In the genomic region with DNA sequence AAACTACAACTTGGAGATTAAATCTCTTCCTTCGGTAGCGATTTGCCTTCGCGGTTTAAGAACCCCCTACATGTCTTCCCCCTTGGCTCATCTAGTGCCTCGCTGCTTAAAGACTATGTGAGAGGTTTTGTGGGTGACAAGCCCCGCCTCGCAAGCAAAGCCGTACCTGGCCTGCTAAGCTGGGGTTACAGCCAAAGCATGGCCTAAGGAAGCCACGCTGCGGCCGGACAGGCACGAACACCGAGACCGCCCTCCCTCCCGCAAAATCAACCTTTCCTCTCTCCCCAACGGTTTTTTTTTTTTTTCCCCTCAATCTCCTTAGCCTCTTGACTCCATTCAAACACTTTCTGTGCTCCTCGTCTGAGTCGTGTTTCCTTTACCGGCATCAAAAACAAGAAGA, we compare ENCODE assay signal across 9 mouse cellular contexts. TPM values are rescaled to one million over a fixed set of nuclear protein-coding genes. Genes with fewer than 3 reads are reported as not detected.
A peak's percentile ranks its signal among the peaks of the same experiment; 100 is the strongest.
DNase-seq lines count a peak whose midpoint lies in the region; ATAC-seq lines count a peak whose summit lies in the region.
"Had no signal": no experiment of that assay in that cellular context is flagged by ENCODE, and none has a peak within 500 bp of the region (broad histone marks: within the 10 kb centered on the region; RNA-seq: fewer than 3 reads in every experiment).

No protein-coding gene starts in this region.

- peak overlapping the region; percentile 72; the same call in 1 of the 2 replicates for H3K27ac ChIP-seq in embryonic facial prominence, embryonic 11.5 days (replicated peaks; ENCODE audit: low read depth, low read length)
- H3K27ac ChIP-seq in hindbrain, embryonic 11.5 days (ENCODE audit: low read depth, low read length), result peak overlapping the region; percentile 84
- peak overlapping the region; percentile 84 for H3K27ac ChIP-seq in liver, embryonic 11.5 days (ENCODE audit: low read depth, low read length)
- peak overlapping the region; percentile 64; the same call in 1 of the 2 replicates for H3K27ac ChIP-seq in neural tube, embryonic 12.5 days

- ATAC-seq in embryonic facial prominence, embryonic 11.5 days (replicated peaks; ENCODE audit: insufficient number of reproducible peaks, low FRiP score, low TSS enrichment, low read depth), result no peak
- no peak for ATAC-seq in hindbrain, embryonic 11.5 days (ENCODE audit: low FRiP score)
- peak; percentile 37 for ATAC-seq in liver, embryonic 11.5 days (replicated peaks; ENCODE audit: low FRiP score)
- ATAC-seq in neural tube, embryonic 12.5 days (ENCODE audit: low FRiP score, low read depth), result peak; percentile 26

- peak overlapping the region; percentile 64 for H3K4me3 ChIP-seq in embryonic facial prominence, embryonic 11.5 days (ENCODE audit: low read depth, low read length)
- H3K4me3 ChIP-seq in hindbrain, embryonic 11.5 days (ENCODE audit: low read depth, low read length), result peak overlapping the region; percentile 84
- H3K4me3 ChIP-seq in liver, embryonic 11.5 days (ENCODE audit: low read depth, low read length), result peak overlapping the region; percentile 93
- H3K4me3 ChIP-seq in neural tube, embryonic 12.5 days, result peak overlapping the region; percentile 63

- no peaks in the 10 kb centered on the region for H3K9me3 ChIP-seq in embryonic facial prominence, embryonic 11.5 days (replicated peaks; ENCODE audit: control insufficient read depth, low read length)
- no peaks in the 10 kb centered on the region for H3K9me3 ChIP-seq in hindbrain, embryonic 11.5 days (ENCODE audit: control insufficient read depth, low read length)
- H3K9me3 ChIP-seq in liver, embryonic 11.5 days (ENCODE audit: control insufficient read depth, low read length), result no peaks in the 10 kb centered on the region
- H3K9me3 ChIP-seq in neural tube, embryonic 12.5 days, result no peaks in the 10 kb centered on the region

- H3K36me3 ChIP-seq in embryonic facial prominence, embryonic 11.5 days (replicated peaks; ENCODE audit: control insufficient read depth, insufficient read depth, low read depth, low read length), result no peaks in the 10 kb centered on the region
- H3K36me3 ChIP-seq in hindbrain, embryonic 11.5 days (ENCODE audit: control insufficient read depth, insufficient read depth, low read length), result no peaks in the 10 kb centered on the region
- H3K36me3 ChIP-seq in liver, embryonic 11.5 days (ENCODE audit: control insufficient read depth, insufficient read depth, low read length), result no peaks in the 10 kb centered on the region
- H3K36me3 ChIP-seq in neural tube, embryonic 12.5 days, result 0 out of 2 replicates have a peak, but pooled peaks cover 2% of the 10 kb centered on the region

- peak; percentile 54 for DNase-seq in embryo, embryonic 10 days (ENCODE audit: low spot score)
- DNase-seq in embryo, embryonic 9.5 days (ENCODE audit: extremely low spot score), result no peak
- DNase-seq in T-cell, adult 2 months (ENCODE audit: low spot score), result peak; percentile 38
- DNase-seq in embryonic facial prominence, embryonic 11.5 days (ENCODE audit: low spot score), result peak; percentile 50
- DNase-seq in hindbrain, embryonic 11.5 days (ENCODE audit: low spot score), result peak; percentile 51
- no peak for DNase-seq in liver, embryonic 11.5 days (ENCODE audit: low spot score)
- DNase-seq in layer of hippocampus, adult 8-10 months (ENCODE audit: low spot score in 2 of 2), result no peak

- H3K4me1 ChIP-seq in embryonic facial prominence, embryonic 11.5 days (ENCODE audit: control insufficient read depth, insufficient read depth, low read length), result peaks cover 3% of the 10 kb centered on the region; the same call in 1 of the 2 replicates
- peaks cover 4% of the 10 kb centered on the region for H3K4me1 ChIP-seq in hindbrain, embryonic 11.5 days (replicated peaks; ENCODE audit: control insufficient read depth, insufficient read depth, low read length)
- H3K4me1 ChIP-seq in liver, embryonic 11.5 days (replicated peaks; ENCODE audit: control insufficient read depth, insufficient read depth, low read length), result peaks cover 9% of the 10 kb centered on the region
- peaks cover 11% of the 10 kb centered on the region for H3K4me1 ChIP-seq in neural tube, embryonic 12.5 days

- H3K27me3 ChIP-seq in embryonic facial prominence, embryonic 11.5 days (ENCODE audit: control insufficient read depth, insufficient read depth, low read length), result no peaks in the 10 kb centered on the region
- H3K27me3 ChIP-seq in hindbrain, embryonic 11.5 days (ENCODE audit: control insufficient read depth, insufficient read depth, low read length), result no peaks in the 10 kb centered on the region
- no peaks in the 10 kb centered on the region for H3K27me3 ChIP-seq in liver, embryonic 11.5 days (replicated peaks; ENCODE audit: control insufficient read depth, insufficient read depth, low read length)
- no peaks in the 10 kb centered on the region for H3K27me3 ChIP-seq in neural tube, embryonic 12.5 days (replicated peaks)
- H3K27me3 ChIP-seq: Patski had no signal

- 0% methylated on average over 19 of the region's 19 CpGs for WGBS in embryonic facial prominence, embryonic 11.5 days
- 2% methylated on average over 19 of the region's 19 CpGs for WGBS in hindbrain, embryonic 11.5 days
- under 1% methylated on average over 19 of the region's 19 CpGs for WGBS in liver, embryonic 11.5 days
- WGBS in neural tube, embryonic 12.5 days, result under 1% methylated on average over 19 of the region's 19 CpGs

- peak overlapping the region; percentile 57 for H3K9ac ChIP-seq in embryonic facial prominence, embryonic 11.5 days (replicated peaks; ENCODE audit: low read length)
- peak overlapping the region; percentile 82 for H3K9ac ChIP-seq in hindbrain, embryonic 11.5 days (ENCODE audit: low read depth, low read length)
- peak overlapping the region; percentile 89 for H3K9ac ChIP-seq in liver, embryonic 11.5 days (ENCODE audit: low read depth, low read length)
- peak overlapping the region; percentile 71 for H3K9ac ChIP-seq in neural tube, embryonic 12.5 days

- peak overlapping the region; percentile 44 for H3K4me2 ChIP-seq in embryonic facial prominence, embryonic 11.5 days (ENCODE audit: low read depth, low read length)
- H3K4me2 ChIP-seq in hindbrain, embryonic 11.5 days (replicated peaks; ENCODE audit: low read depth, low read length), result peak overlapping the region; percentile 37
- peak overlapping the region; percentile 82 for H3K4me2 ChIP-seq in liver, embryonic 11.5 days
- H3K4me2 ChIP-seq in neural tube, embryonic 12.5 days (replicated peaks), result peak overlapping the region; percentile 71

RNA-seq across cellular contexts. Expression of a gene that starts 0.4 kb away (rescaled TPM):
- 106 and 121 TPM in 2 replicates for polyA plus RNA-seq in embryonic facial prominence, embryonic 11.5 days (2014; fragmentation: Nextera tagmentation; extraction: Ambion mirVana)
- polyA plus RNA-seq in hindbrain, embryonic 11.5 days (2014; fragmentation: Nextera tagmentation; extraction: Ambion mirVana), result 94.7 and 103 TPM in 2 replicates
- 90.9 and 101 TPM in 2 replicates for polyA plus RNA-seq in liver, embryonic 11.5 days (2014; fragmentation: Nextera tagmentation; extraction: Ambion mirVana)
- 80.6 and 88.9 TPM in 2 replicates for polyA plus RNA-seq in neural tube, embryonic 12.5 days (2016; fragmentation: Nextera tagmentation; extraction: Ambion mirVana)
- 10 to 100 TPM; 43.6 to 53.4 (median 51.7) TPM for total RNA-seq in layer of hippocampus, adult 8-10 months (2022)

RNA-seq across cellular contexts. Expression of a gene that starts 0.5 kb away (rescaled TPM):
- 35.5 TPM in 2 replicates for polyA plus RNA-seq in embryonic facial prominence, embryonic 11.5 days (2014; fragmentation: Nextera tagmentation; extraction: Ambion mirVana)
- polyA plus RNA-seq in hindbrain, embryonic 11.5 days (2014; fragmentation: Nextera tagmentation; extraction: Ambion mirVana), result 33.5 and 42.3 TPM in 2 replicates
- 19.4 and 23.1 TPM in 2 replicates for polyA plus RNA-seq in liver, embryonic 11.5 days (2014; fragmentation: Nextera tagmentation; extraction: Ambion mirVana)
- polyA plus RNA-seq in neural tube, embryonic 12.5 days (2016; fragmentation: Nextera tagmentation; extraction: Ambion mirVana), result 36.6 and 39.6 TPM in 2 replicates
- 10 to 100 TPM; 22.3 to 25.7 (median 23.6) TPM for total RNA-seq in layer of hippocampus, adult 8-10 months (2022)

Comparison
In these comparisons a context has a peak if more than half of its experiments do, and no peak if none do; other contexts are left out.
1. DNase-seq: peak in embryo, embryonic 10 days (single experiment), T-cell, adult 2 months (single experiment), embryonic facial prominence, embryonic 11.5 days (single experiment) and hindbrain, embryonic 11.5 days (single experiment); none in embryo, embryonic 9.5 days (single experiment), liver, embryonic 11.5 days (single experiment) and layer of hippocampus, adult 8-10 months (0 of 2).
2. ATAC-seq: peak in liver, embryonic 11.5 days (single experiment) and neural tube, embryonic 12.5 days (single experiment); none in embryonic facial prominence, embryonic 11.5 days (single experiment) and hindbrain, embryonic 11.5 days (single experiment).
3. Peak in every context shown above with its lines, with median percentiles within 50 percentile points of each other: H3K27ac ChIP-seq, H3K4me2 ChIP-seq, H3K4me3 ChIP-seq and H3K9ac ChIP-seq.